Mouse (Mus musculus): ENCODE results near the gene Apoc3.

The Apoc3 gene

GRCm38 (mm10) chr9:46230450-46230975 is 4.9 kb downstream of the Apoc3 start:
- no peak for DNase-seq (ENCODE audit: low read depth, low spot score)

GRCm38 (mm10) chr9:46229573-46230449 is 5.6 kb downstream of the Apoc3 start:
- peak; percentile 96 for DNase-seq (ENCODE audit: low read depth, low spot score)

GRCm38 (mm10) chr9:46228491-46228890 is 6.9 kb downstream of the Apoc3 start, which contains the start of gene Apoa1:
TSS of gene Apoa1 (plus strand) at chr9:46228580.
- peak; percentile 35 for DNase-seq (ENCODE audit: low read depth, low spot score)

- no peak for DNase-seq (ENCODE audit: low read depth, low spot score)
These were observed 8.3 kb downstream of the Apoc3 start for GRCm38 (mm10) chr9:46227064-46227614.

GRCm38 (mm10) chr9:46224945-46225660 is 10.3 kb downstream of the Apoc3 start:
- no peak for DNase-seq (ENCODE audit: low read depth, low spot score)

GRCm38 (mm10) chr9:46224101-46224500 is 11.3 kb downstream of the Apoc3 start:
- no peak for DNase-seq (ENCODE audit: low read depth, low spot score)

GRCm38 (mm10) chr9:46223090-46223489 is 12.3 kb downstream of the Apoc3 start:
- DNase-seq (ENCODE audit: low read depth, low spot score): no peak

- DNase-seq (ENCODE audit: low read depth, low spot score): no peak
These were observed 17.3 kb downstream of the Apoc3 start for GRCm38 (mm10) chr9:46218176-46218575.

- DNase-seq (ENCODE audit: low read depth, low spot score): no peak
These were observed 18.5 kb downstream of the Apoc3 start for GRCm38 (mm10) chr9:46216744-46217470.

- DNase-seq (ENCODE audit: low read depth, low spot score): no peak
These were observed 19.8 kb downstream of the Apoc3 start for GRCm38 (mm10) chr9:46215338-46216322.

- DNase-seq (ENCODE audit: low read depth, low spot score): no peak
These were observed 20.5 kb downstream of the Apoc3 start for GRCm38 (mm10) chr9:46214946-46215337.

- no peak for DNase-seq (ENCODE audit: low read depth, low spot score)
These were observed 21.2 kb downstream of the Apoc3 start for GRCm38 (mm10) chr9:46214276-46214675.

- no peak for DNase-seq (ENCODE audit: low read depth, low spot score)
These were observed 25.0 kb downstream of the Apoc3 start for GRCm38 (mm10) chr9:46210473-46210872.

- DNase-seq (ENCODE audit: low read depth, low spot score): no peak
These were observed 26.9 kb downstream of the Apoc3 start for GRCm38 (mm10) chr9:46208401-46208974.

GRCm38 (mm10) chr9:46207501-46207869 is 28.0 kb downstream of the Apoc3 start:
- DNase-seq (ENCODE audit: low read depth, low spot score): no peak

GRCm38 (mm10) chr9:46206834-46207500 is 28.5 kb downstream of the Apoc3 start:
- DNase-seq (ENCODE audit: low read depth, low spot score): no peak

GRCm38 (mm10) chr9:46199609-46200008 is 35.8 kb downstream of the Apoc3 start:
- no peak for DNase-seq (ENCODE audit: low read depth, low spot score)

- DNase-seq (ENCODE audit: low read depth, low spot score): no peak
These were observed 36.5 kb downstream of the Apoc3 start for GRCm38 (mm10) chr9:46198936-46199335.

GRCm38 (mm10) chr9:46198461-46198860 is 37.0 kb downstream of the Apoc3 start:
- DNase-seq (ENCODE audit: low read depth, low spot score): no peak

All from ES-CJ7 (cell line).